Mouse (Mus musculus): ENCODE data around the gene Wdr4. TPM values are rescaled to one million over a fixed set of nuclear protein-coding genes. Genes with fewer than 3 reads are reported as not detected.

The Wdr4 gene
- total RNA-seq, 4 experiments from 2014 or later = 26.8 to 32.6 (median 27.9) TPM

DNA sequence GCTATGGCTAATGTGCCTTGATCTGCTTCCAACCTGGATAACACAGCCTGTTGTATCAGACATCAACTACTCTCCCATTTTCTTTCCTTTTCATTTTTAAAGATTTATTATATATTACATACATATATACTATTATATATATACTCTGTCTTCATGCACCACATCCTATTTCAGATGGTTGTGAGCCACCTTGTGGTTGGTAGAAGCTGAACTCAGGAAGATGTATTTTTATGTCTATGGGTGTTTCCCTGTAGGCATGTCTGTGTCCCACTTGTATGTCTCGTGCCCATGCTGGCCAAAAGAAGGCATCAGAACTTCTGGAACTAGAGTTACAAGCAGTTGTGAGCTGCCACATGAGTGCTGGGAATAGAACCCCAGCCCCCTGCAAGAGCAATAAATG lies 71.3 kb downstream of the Wdr4 start:
- DNase-seq (ENCODE audit: low spot score in 2 of 2) = no peak

DNA sequence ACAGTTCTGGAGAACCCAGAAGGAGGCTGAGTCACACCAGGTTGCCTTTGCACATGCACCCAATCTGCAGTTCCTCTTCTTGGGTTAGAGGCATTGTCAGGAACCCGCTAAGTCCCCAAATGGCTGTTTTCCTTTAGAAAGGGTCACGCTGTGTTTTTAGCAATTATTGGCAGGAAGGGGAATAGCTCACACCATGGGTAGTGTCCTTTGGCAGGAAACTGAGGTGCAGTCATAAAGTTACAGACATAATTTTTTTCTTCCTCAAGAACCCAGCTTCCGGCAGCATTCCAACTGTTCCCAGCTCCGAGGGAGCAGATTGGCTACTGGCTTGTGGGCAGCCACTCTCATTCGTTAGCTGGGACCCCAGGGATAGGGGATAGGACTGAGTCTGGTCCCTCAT lies 72.0 kb downstream of the Wdr4 start:
- no peak for DNase-seq (ENCODE audit: low spot score in 2 of 2)

DNA sequence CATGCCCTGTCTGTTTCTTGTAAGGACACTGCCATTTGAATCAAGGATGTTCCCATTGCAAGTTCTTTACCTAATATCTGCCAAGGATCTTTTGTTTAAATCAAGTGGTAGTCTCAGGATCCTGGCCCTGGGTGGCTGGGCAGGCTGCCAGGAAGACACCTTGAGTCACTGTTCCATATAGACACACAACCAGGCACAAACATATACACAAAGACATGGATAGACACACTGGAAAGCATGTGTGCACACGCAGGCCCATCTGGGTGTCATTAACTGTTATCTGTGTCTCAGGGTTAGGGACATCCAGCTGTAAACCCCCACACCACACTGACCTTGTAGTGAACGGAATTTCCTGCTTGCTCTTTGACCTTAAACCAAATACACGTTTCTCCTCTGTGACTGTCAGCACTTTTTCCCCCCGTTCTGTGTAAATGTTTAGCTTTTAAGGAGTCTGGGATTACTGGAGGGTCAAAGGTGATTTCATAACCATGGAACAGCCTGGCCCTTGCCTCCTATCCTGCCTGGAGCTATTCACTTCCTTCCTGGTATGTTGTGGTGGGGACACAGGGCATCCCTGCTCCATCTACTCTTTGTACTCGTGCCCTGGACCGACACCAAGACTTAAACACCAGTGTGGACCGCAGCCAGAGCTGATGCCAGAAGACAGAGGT lies 74.6 kb downstream of the Wdr4 start:
- DNase-seq (ENCODE audit: low spot score in 2 of 2) = no peak

Small RNAs within 50 kb of the gene (microRNA-seq; reads per million reads assigned to microRNA genes)
- gene Gm24970 = 0.42 to 0.44 reads per million in 2 experiments

Other genes with a start within 250 kb of the Wdr4 start
- 10 to 100 TPM; 14.0 to 23.9 (median 18.8) TPM for gene Rsph1, start 242.6 kb downstream of the Wdr4 start, total RNA-seq (2022)
- 10 to 100 TPM; 11.5 to 14.5 (median 12.8) TPM for gene Slc37a1, start 233.2 kb downstream of the Wdr4 start, total RNA-seq (2022)
- gene Pde9a, start 133.8 kb downstream of the Wdr4 start, total RNA-seq (2022) = 10 to 100 TPM; 20.1 to 29.5 (median 22.2) TPM
- 100 to 1,000 TPM; 255 to 279 (median 271) TPM for gene Ndufv3, start 135 bp upstream of the Wdr4 start, total RNA-seq (2022)
- 10 to 100 TPM; 14.0 to 18.8 (median 15.4) TPM for gene Pknox1, start 44.8 kb upstream of the Wdr4 start, total RNA-seq (2022)
- 10 to 100 TPM; 27.0 to 45.7 (median 34.5) TPM for gene Cbs, start 117.3 kb upstream of the Wdr4 start, total RNA-seq (2022)
- gene U2af1, start 138.9 kb upstream of the Wdr4 start, total RNA-seq (2022) = 100 to 1,000 TPM; 119 to 127 (median 122) TPM
- gene Cryaa, start 157.8 kb upstream of the Wdr4 start, total RNA-seq (2022) = under 1 TPM in 1 of 4 experiments, not detected in 3; 0.27 TPM

Data from left cerebral cortex, adult 8-10 months (tissue).